In genomic region chr3:129863698-129864097, GRCm38 (mm10) we compare ENCODE assay signal across 10 mouse cellular contexts. TPM values are rescaled to one million over a fixed set of nuclear protein-coding genes. Genes with fewer than 3 reads are reported as not detected.
DNase-seq lines count a peak whose midpoint lies in the region.
"Had no signal": no experiment of that assay in that cellular context is flagged by ENCODE, and none has a peak within 500 bp of the region (broad histone marks: within the 10 kb centered on the region; RNA-seq: fewer than 3 reads in every experiment).

No protein-coding gene starts in this region.

- peak; percentile 26 for DNase-seq in heart, adult 8-10 months (ENCODE audit: low spot score)
- no peak for DNase-seq in heart, adult 11 months
- DNase-seq in B cell, adult 2 months: peak; percentile 75 to 76
- peak; percentile 46 for DNase-seq in adrenal gland, adult 2 months
- DNase-seq in embryo, embryonic 9.5 days (ENCODE audit: extremely low spot score): peak; percentile 24
- peak; percentile 45 to 79 for DNase-seq in kidney, postnatal 36 days
- DNase-seq in mesoderm, embryonic 11.5 days (ENCODE audit: low read depth, low spot score): peak; percentile 34
- DNase-seq in thymus, postnatal 14 days: peak; percentile 53

RNA-seq across cellular contexts. Expression of gene Pla2g12a, which starts 14.7 kb away (rescaled TPM):
- 10 to 100 TPM; 43.8 to 66.6 (median 45.6) TPM for total RNA-seq in heart, adult 8-10 months (2022)
- 10 to 100 TPM; 46.3 to 51.7 TPM for total RNA-seq in adrenal gland, adult 2 months (2021)
- 106 and 226 TPM in 2 replicates for polyA plus RNA-seq in adrenal gland, adult 2 months (2012; rRNA removed)

RNA-seq across cellular contexts. Expression of gene Cfi, which starts 28.0 kb away (rescaled TPM):
- 1 to 10 TPM in 3 of 4 experiments, under 1 TPM in 1; 0.82 to 1.6 (median 1.1) TPM for total RNA-seq in heart, adult 8-10 months (2022)
- total RNA-seq in adrenal gland, adult 2 months (2021): 1 to 10 TPM in 1 of 2 experiments, not detected in 1; 2.7 TPM
- polyA plus RNA-seq in adrenal gland, adult 2 months (2012; rRNA removed): 0.07 TPM in 1 of 2 replicates, not detected in the other

RNA-seq across cellular contexts. Expression of gene Gar1, which starts 32.5 kb away (rescaled TPM):
- total RNA-seq in heart, adult 8-10 months (2022): 10 to 100 TPM; 15.1 to 22.7 (median 21.6) TPM
- 10 to 100 TPM; 39.4 to 61.2 TPM for total RNA-seq in adrenal gland, adult 2 months (2021)
- polyA plus RNA-seq in adrenal gland, adult 2 months (2012; rRNA removed): 11.0 and 15.4 TPM in 2 replicates

RNA-seq across cellular contexts. Expression of gene Casp6, which starts 37.5 kb away (rescaled TPM):
- total RNA-seq in heart, adult 8-10 months (2022): 10 to 100 TPM in 3 of 4 experiments, 1 to 10 TPM in 1; 8.9 to 16.8 (median 11.6) TPM
- total RNA-seq in adrenal gland, adult 2 months (2021): 10 to 100 TPM; 42.3 to 42.4 TPM
- 29.5 and 33.8 TPM in 2 replicates for polyA plus RNA-seq in adrenal gland, adult 2 months (2012; rRNA removed)

RNA-seq across cellular contexts. Expression of gene Rrh, which starts 41.3 kb away (rescaled TPM):
- total RNA-seq in heart, adult 8-10 months (2022): under 1 TPM in 1 of 4 experiments, not detected in 3; 0.25 TPM
- total RNA-seq in adrenal gland, adult 2 months (2021): under 1 TPM in 1 of 2 experiments, not detected in 1; 0.09 TPM
- polyA plus RNA-seq in adrenal gland, adult 2 months (2012; rRNA removed): not detected in 2 replicates
- polyA plus RNA-seq: heart, embryonic 15.5 days; neural tube, embryonic 12.5 days had no signal
